Mouse (Mus musculus): ENCODE data around the gene Epb41l5.

Epb41l5 gene

GRCm38 (mm10) chr1:119533093-119533805 lies 115.6 kb downstream of the Epb41l5 start:
- no peak for DNase-seq (ENCODE audit: low spot score)

GRCm38 (mm10) chr1:119532165-119532564 lies 116.6 kb downstream of the Epb41l5 start:
- DNase-seq (ENCODE audit: low spot score): no peak

GRCm38 (mm10) chr1:119530941-119531340 lies 117.9 kb downstream of the Epb41l5 start:
- no peak for DNase-seq (ENCODE audit: low spot score)

GRCm38 (mm10) chr1:119525689-119526591 lies 122.9 kb downstream of the Epb41l5 start, which contains the start of gene Tmem185b:
Gene Tmem185b, plus strand, starts transcription at chr1:119526160.
- peak; percentile 93 for DNase-seq (ENCODE audit: low spot score)

- peak; percentile 43 for DNase-seq (ENCODE audit: low spot score)
Measured at GRCm38 (mm10) chr1:119525004-119525444, 123.8 kb downstream of the Epb41l5 start.

- no peak for DNase-seq (ENCODE audit: low spot score)
Measured at GRCm38 (mm10) chr1:119523826-119524225, 125.0 kb downstream of the Epb41l5 start.

- peak; percentile 76 for DNase-seq (ENCODE audit: low spot score)
Measured at GRCm38 (mm10) chr1:119523369-119523768, 125.4 kb downstream of the Epb41l5 start.

GRCm38 (mm10) chr1:119522726-119523125 lies 126.1 kb downstream of the Epb41l5 start:
- DNase-seq (ENCODE audit: low spot score): no peak

- DNase-seq (ENCODE audit: low spot score): no peak
Measured at GRCm38 (mm10) chr1:119521681-119522080, 127.1 kb downstream of the Epb41l5 start.

GRCm38 (mm10) chr1:119521029-119521428 lies 127.8 kb downstream of the Epb41l5 start:
- no peak for DNase-seq (ENCODE audit: low spot score)

GRCm38 (mm10) chr1:119519286-119519685 lies 129.5 kb downstream of the Epb41l5 start:
- DNase-seq (ENCODE audit: low spot score): no peak

- no peak for DNase-seq (ENCODE audit: low spot score)
Measured at GRCm38 (mm10) chr1:119518786-119519185, 130.0 kb downstream of the Epb41l5 start.

GRCm38 (mm10) chr1:119518060-119518459 lies 130.7 kb downstream of the Epb41l5 start:
- DNase-seq (ENCODE audit: low spot score): no peak

- DNase-seq (ENCODE audit: low spot score): no peak
Measured at GRCm38 (mm10) chr1:119510857-119511256, 137.9 kb downstream of the Epb41l5 start.

- no peak for DNase-seq (ENCODE audit: low spot score)
Measured at GRCm38 (mm10) chr1:119510409-119510808, 138.4 kb downstream of the Epb41l5 start.

- DNase-seq (ENCODE audit: low spot score): no peak
Measured at GRCm38 (mm10) chr1:119509474-119509873, 139.3 kb downstream of the Epb41l5 start.

GRCm38 (mm10) chr1:119508548-119508947 lies 140.3 kb downstream of the Epb41l5 start:
- no peak for DNase-seq (ENCODE audit: low spot score)

GRCm38 (mm10) chr1:119505951-119506350 lies 142.8 kb downstream of the Epb41l5 start:
- DNase-seq (ENCODE audit: low spot score): no peak

GRCm38 (mm10) chr1:119504260-119505062 lies 144.3 kb downstream of the Epb41l5 start, which contains the start of gene Ralb:
Gene Ralb, minus strand, starts transcription at chr1:119504794.
- peak; percentile 97 for DNase-seq (ENCODE audit: low spot score)

GRCm38 (mm10) chr1:119503808-119504207 lies 145.0 kb downstream of the Epb41l5 start:
- DNase-seq (ENCODE audit: low spot score): no peak

- DNase-seq (ENCODE audit: low spot score): no peak
Measured at GRCm38 (mm10) chr1:119503181-119503580, 145.6 kb downstream of the Epb41l5 start.

- no peak for DNase-seq (ENCODE audit: low spot score)
Measured at GRCm38 (mm10) chr1:119502729-119503128, 146.1 kb downstream of the Epb41l5 start.
